Mouse (Mus musculus) kidney, adult 2 months (tissue): Measurements from ENCODE around the gene Zfp212. TPM values are rescaled to one million over a fixed set of nuclear protein-coding genes. Genes with fewer than 3 reads are reported as not detected.
"Not testable (repeated sequence)": the region's sequence is repeated elsewhere in the genome, so short reads cannot be mapped to it uniquely, and the experiment has no call there.

ENCODE experiments used
- DNase-seq: peaks from one replicate; pipeline ENCODE4 v3.0.0; 2021
- H3K27ac ChIP-seq: fragments of 200-500 bp; 2 replicates; pipeline ENCODE4 v1.5.1; 2012; ENCODE audit warnings: low read depth, low read length, control low read depth, inconsistent platforms; ENCODE audit not compliant: insufficient read depth
- H3K27me3 ChIP-seq: fragments of 200-500 bp; replicated peaks from 2 replicates; pipeline ENCODE4 v1.6.1; 2012; ENCODE audit warnings: mild to moderate bottlenecking, moderate library complexity, low read length, inconsistent platforms; ENCODE audit not compliant: control insufficient read depth, insufficient read depth
- H3K36me3 ChIP-seq: fragments of 200-500 bp; 2 replicates; pipeline ENCODE4 v1.6.1; 2012; ENCODE audit warnings: mild to moderate bottlenecking, moderate library complexity, low read length, inconsistent platforms; ENCODE audit not compliant: control insufficient read depth, insufficient read depth
- H3K4me1 ChIP-seq: fragments of 200-500 bp; 2 replicates; pipeline ENCODE4 v1.6.1; 2011; ENCODE audit warnings: low read length; ENCODE audit not compliant: control insufficient read depth, insufficient read depth
- H3K4me3 ChIP-seq: fragments of 200-500 bp; 2 replicates; pipeline ENCODE4 v1.5.1; 2011; ENCODE audit warnings: mild to moderate bottlenecking, low read depth, low read length, control low read depth; ENCODE audit not compliant: insufficient read depth
- CTCF ChIP-seq: fragments of 200-500 bp; conservative IDR thresholded peaks from 2 replicates; pipeline ENCODE4 v1.5.1; 2011; ENCODE audit warnings: low read depth, mild to moderate bottlenecking, control low read depth, low read length, moderate library complexity, mixed read lengths; ENCODE audit not compliant: insufficient read depth, insufficient read length
- POLR2A ChIP-seq: fragments of 200-500 bp; IDR thresholded peaks from one replicate; pipeline ENCODE4 v1.6.1; 2011; ENCODE audit warnings: low read depth, low read length, control low read depth
- WGBS: fragments of 180-500 bp; shearing (Covaris S2); methylation state at CpG from one replicate; pipeline ENCODE4 v1.1.7; 2018; 5-methylcytosine and 5-hydroxymethylcytosine counted together
- polyA plus RNA-seq: library from polyadenylated mRNA; depleted of rRNA; stranded (reverse); fragments of >200 nt; gene quantifications from 2 replicates; pipeline ENCODE4 v1.2.3, GENCODE M21; 2012; rRNA removed

Gene Zfp212
- polyA plus RNA-seq, 1 experiment, result 8.1 TPM

DNA sequence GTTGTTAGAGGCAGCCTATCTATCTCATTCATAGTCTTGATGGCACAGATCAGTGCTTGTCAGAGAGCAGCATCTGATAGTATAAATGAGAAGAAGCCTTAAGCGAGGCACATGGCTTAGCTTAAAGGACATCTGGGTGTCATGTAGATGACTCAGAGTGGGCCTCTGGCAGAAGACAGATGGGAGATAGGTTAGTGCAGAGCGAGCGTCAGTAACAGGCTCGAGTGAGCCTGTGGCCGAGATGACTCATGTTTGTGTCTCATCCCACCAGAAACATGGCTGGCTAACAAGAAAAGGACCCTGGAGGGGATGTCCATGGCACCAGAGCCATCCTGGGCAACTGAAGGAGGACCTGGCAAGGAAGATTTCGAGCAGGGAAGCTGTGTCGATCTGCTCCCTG is 42.8 kb downstream of the Zfp212 start:
- no peak for DNase-seq
- Histone ChIP-seq H3K27ac (no peak overlapping the region), H3K4me1 (peaks cover 3% of the 10 kb centered on the region; the same call in 1 of the 2 replicates), H3K27me3 (no peaks in the 10 kb centered on the region), H3K36me3 (no peaks in the 10 kb centered on the region), H3K4me3 (no peak overlapping the region)
- TF ChIP-seq POLR2A (no peak), CTCF (no peak)
- 82% methylated on average over 7 of the region's 7 CpGs for WGBS

DNA sequence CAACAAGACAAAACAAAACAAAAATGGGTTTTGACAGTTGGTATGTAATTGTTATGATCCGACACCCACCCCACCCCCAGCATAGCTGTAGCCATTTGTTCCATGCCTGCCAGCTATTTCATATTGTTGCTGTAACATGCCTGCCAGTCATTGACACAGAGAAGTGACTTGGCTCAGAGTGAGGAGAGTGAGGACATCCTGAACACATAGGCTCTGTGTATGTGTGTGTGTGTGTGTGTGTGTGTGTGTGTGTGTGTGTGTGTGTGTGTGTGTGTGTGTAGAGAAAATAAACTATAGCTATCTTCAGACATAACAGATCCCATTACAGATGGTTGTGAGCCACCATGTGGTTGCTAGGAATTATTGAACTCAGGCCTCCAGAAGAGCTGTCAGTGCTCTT is 47.9 kb downstream of the Zfp212 start:
- H3K27ac ChIP-seq, H3K4me1 ChIP-seq, H3K4me3 ChIP-seq, H3K36me3 ChIP-seq, DNase-seq, H3K27me3 ChIP-seq: not testable (repeated sequence)
- 88% methylated on average over 1 of the region's 1 CpGs for WGBS

DNA sequence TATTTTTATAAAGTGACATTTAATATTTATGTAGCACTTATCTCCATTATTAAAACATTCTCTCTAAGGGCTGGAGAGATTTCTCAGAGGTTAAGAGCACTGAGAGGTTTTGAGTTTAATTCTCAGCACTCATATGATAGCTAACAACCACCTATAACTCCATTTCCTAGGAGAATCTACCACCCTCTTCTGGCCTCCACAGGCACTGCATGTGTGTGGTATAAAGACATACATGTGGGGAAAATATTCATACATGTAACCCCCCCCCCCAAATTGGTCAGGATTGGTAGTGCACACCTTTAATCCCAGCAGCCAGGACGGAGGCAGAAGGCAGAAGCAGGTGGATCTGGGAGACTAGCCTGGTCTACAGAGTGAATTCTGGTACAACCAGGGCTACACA is 54.3 kb downstream of the Zfp212 start:
- 87% methylated on average over 1 of the region's 1 CpGs for WGBS
- H3K36me3 ChIP-seq, result no peaks in the 10 kb centered on the region
- H3K4me3 ChIP-seq, result no peak overlapping the region
- TF ChIP-seq CTCF (no peak), POLR2A (no peak)
- no peak for DNase-seq
- H3K4me1 ChIP-seq, result no peaks in the 10 kb centered on the region
- no peak overlapping the region for H3K27ac ChIP-seq
- no peaks in the 10 kb centered on the region for H3K27me3 ChIP-seq

DNA sequence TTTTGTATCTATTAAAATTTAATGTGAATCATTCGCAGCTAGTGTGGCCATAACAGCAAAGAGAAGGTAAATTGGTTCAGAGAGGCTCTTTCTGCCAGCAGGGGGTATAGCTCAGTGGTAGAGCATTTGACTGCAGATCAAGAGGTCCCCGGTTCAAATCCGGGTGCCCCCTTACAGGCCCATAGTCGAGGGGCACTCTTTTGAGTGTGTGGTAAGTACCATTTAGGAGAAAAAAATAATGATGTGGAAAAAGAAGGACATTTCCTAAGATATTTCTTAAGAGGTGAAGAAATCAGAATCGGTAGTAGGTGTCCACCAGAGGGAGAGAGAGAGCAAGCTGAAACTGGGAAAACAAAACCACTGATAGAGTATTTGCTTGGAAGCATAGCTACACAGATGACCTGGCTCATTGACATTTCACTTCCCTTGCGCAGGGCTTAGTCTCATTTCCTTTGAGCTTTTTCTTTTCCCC is 58.7 kb downstream of the Zfp212 start:
- no peak for TF ChIP-seq POLR2A
- peak; percentile 19; the same call in 1 of the 2 replicates for TF ChIP-seq CTCF
- H3K36me3 ChIP-seq, result no peaks in the 10 kb centered on the region
- H3K4me1 ChIP-seq, result no peaks in the 10 kb centered on the region
- peak overlapping the region; percentile 56; the same call in 1 of the 2 replicates for H3K27ac ChIP-seq
- H3K4me3 ChIP-seq, result no peak overlapping the region
- WGBS, result 8% methylated on average over 6 of the region's 6 CpGs
- H3K27me3 ChIP-seq, result no peaks in the 10 kb centered on the region
- DNase-seq, result peak; percentile 93

Other genes with a start within 250 kb of the Zfp212 start
- 38.9 and 44.0 TPM in 2 replicates for gene Pdia4, start 107.0 kb upstream of the Zfp212 start, polyA plus RNA-seq
- gene Zfp786, start 89.6 kb upstream of the Zfp212 start, polyA plus RNA-seq, result 0.19 and 0.37 TPM in 2 replicates
- 7.2 and 9.0 TPM in 2 replicates for gene Zfp398, start 84.8 kb upstream of the Zfp212 start, polyA plus RNA-seq
- 6.2 and 7.0 TPM in 2 replicates for gene Zfp282, start 43.3 kb upstream of the Zfp212 start, polyA plus RNA-seq
- 6.7 and 9.4 TPM in 2 replicates for gene Zfp956, start 32.9 kb downstream of the Zfp212 start, polyA plus RNA-seq
- 16.8 and 19.3 TPM in 2 replicates for gene Zfp777, start 128.4 kb downstream of the Zfp212 start, polyA plus RNA-seq
- 14.8 and 17.4 TPM in 2 replicates for gene Zfp746, start 166.1 kb downstream of the Zfp212 start, polyA plus RNA-seq